In genomic region chr8:84739401-84739742, GRCm38 (mm10) we compare ENCODE assay signal across 8 mouse cellular contexts. TPM values are rescaled to one million over a fixed set of nuclear protein-coding genes. Genes with fewer than 3 reads are reported as not detected.
DNase-seq lines count a peak whose midpoint lies in the region; ATAC-seq lines count a peak whose summit lies in the region.
"Had no signal": no experiment of that assay in that cellular context is flagged by ENCODE, and none has a peak within 500 bp of the region (broad histone marks: within the 10 kb centered on the region; RNA-seq: fewer than 3 reads in every experiment).

No protein-coding gene starts in this region.

- DNase-seq in embryonic facial prominence, embryonic 10.5 days (ENCODE audit: low spot score): no peak
- DNase-seq in adrenal gland, postnatal 36 days: no peak
- DNase-seq: embryo, embryonic 11 days had no signal

- H3K4me1 ChIP-seq in intestine, embryonic 16.5 days (ENCODE audit: control insufficient read depth, insufficient read depth, low read length): peaks cover 59% of the 10 kb centered on the region
- H3K4me1 ChIP-seq in intestine, embryonic 15.5 days (replicated peaks): peaks cover 60% of the 10 kb centered on the region
- H3K4me1 ChIP-seq in embryonic facial prominence, embryonic 10.5 days: peaks cover 87% of the 10 kb centered on the region
- peaks cover 82% of the 10 kb centered on the region for H3K4me1 ChIP-seq in forebrain, embryonic 12.5 days
- peaks cover 98% of the 10 kb centered on the region for H3K4me1 ChIP-seq in limb, embryonic 13.5 days
- peaks cover 74% of the 10 kb centered on the region for H3K4me1 ChIP-seq in liver, embryonic 12.5 days

- no peaks in the 10 kb centered on the region for H3K36me3 ChIP-seq in intestine, embryonic 16.5 days (ENCODE audit: control insufficient read depth, insufficient read depth, low read length)
- H3K36me3 ChIP-seq in intestine, embryonic 15.5 days: no peaks in the 10 kb centered on the region
- H3K36me3 ChIP-seq in embryonic facial prominence, embryonic 10.5 days (replicated peaks): no peaks in the 10 kb centered on the region
- no peaks in the 10 kb centered on the region for H3K36me3 ChIP-seq in forebrain, embryonic 12.5 days (replicated peaks)
- H3K36me3 ChIP-seq in limb, embryonic 13.5 days: peaks cover 8% of the 10 kb centered on the region
- H3K36me3 ChIP-seq in liver, embryonic 12.5 days: no peaks in the 10 kb centered on the region

- H3K9me3 ChIP-seq in intestine, embryonic 16.5 days (ENCODE audit: control insufficient read depth, low read length): no peaks in the 10 kb centered on the region
- no peaks in the 10 kb centered on the region for H3K9me3 ChIP-seq in intestine, embryonic 15.5 days
- H3K9me3 ChIP-seq in embryonic facial prominence, embryonic 10.5 days: no peaks in the 10 kb centered on the region
- H3K9me3 ChIP-seq in forebrain, embryonic 12.5 days: no peaks in the 10 kb centered on the region
- no peaks in the 10 kb centered on the region for H3K9me3 ChIP-seq in limb, embryonic 13.5 days
- no peaks in the 10 kb centered on the region for H3K9me3 ChIP-seq in liver, embryonic 12.5 days (replicated peaks)

- 0 out of 2 replicates have a peak overlapping the region, but pooled peaks have one; percentile 38 for H3K9ac ChIP-seq in intestine, embryonic 16.5 days (ENCODE audit: low read depth, low read length)
- H3K9ac ChIP-seq in intestine, embryonic 15.5 days: no peak overlapping the region
- H3K9ac ChIP-seq in forebrain, embryonic 12.5 days: peak overlapping the region; percentile 26; the same call in 1 of the 2 replicates
- peak overlapping the region; percentile 58 for H3K9ac ChIP-seq in limb, embryonic 13.5 days
- H3K9ac ChIP-seq in liver, embryonic 12.5 days: no peak overlapping the region

- WGBS in intestine, embryonic 16.5 days: 21% methylated on average over 1 of the region's 1 CpGs
- 13% methylated on average over 1 of the region's 1 CpGs for WGBS in intestine, embryonic 15.5 days
- 0% methylated on average over 1 of the region's 1 CpGs for WGBS in embryonic facial prominence, embryonic 10.5 days
- 5% methylated on average over 1 of the region's 1 CpGs for WGBS in forebrain, embryonic 12.5 days
- 0% methylated on average over 1 of the region's 1 CpGs for WGBS in limb, embryonic 13.5 days
- WGBS in liver, embryonic 12.5 days (ENCODE audit: insufficient replicate concordance): 35% methylated on average over 1 of the region's 1 CpGs

- no peak overlapping the region for H3K4me3 ChIP-seq in intestine, embryonic 16.5 days (ENCODE audit: low read length)
- H3K4me3 ChIP-seq in intestine, embryonic 15.5 days (replicated peaks): no peak overlapping the region
- no peak overlapping the region for H3K4me3 ChIP-seq in embryonic facial prominence, embryonic 10.5 days
- no peak overlapping the region for H3K4me3 ChIP-seq in forebrain, embryonic 12.5 days (replicated peaks)
- no peak overlapping the region for H3K4me3 ChIP-seq in limb, embryonic 13.5 days
- no peak overlapping the region for H3K4me3 ChIP-seq in liver, embryonic 12.5 days

- no peak for ATAC-seq in intestine, embryonic 16.5 days
- no peak for ATAC-seq in intestine, embryonic 15.5 days
- ATAC-seq in forebrain, embryonic 12.5 days (ENCODE audit: low FRiP score): no peak
- ATAC-seq in limb, embryonic 13.5 days (ENCODE audit: low FRiP score, low read depth): no peak
- ATAC-seq in liver, embryonic 12.5 days: no peak

- H3K27ac ChIP-seq in intestine, embryonic 16.5 days (ENCODE audit: low read length): no peak overlapping the region
- H3K27ac ChIP-seq in intestine, embryonic 15.5 days: no peak overlapping the region
- peak overlapping the region; percentile 76 for H3K27ac ChIP-seq in embryonic facial prominence, embryonic 10.5 days (replicated peaks)
- H3K27ac ChIP-seq in forebrain, embryonic 12.5 days: peak overlapping the region; percentile 65; the same call in 1 of the 2 replicates
- H3K27ac ChIP-seq in limb, embryonic 13.5 days: peak overlapping the region; percentile 100
- H3K27ac ChIP-seq in liver, embryonic 12.5 days: no peak overlapping the region

- H3K4me2 ChIP-seq in intestine, embryonic 16.5 days (ENCODE audit: low read depth, low read length): no peak overlapping the region
- H3K4me2 ChIP-seq in intestine, embryonic 15.5 days (replicated peaks): no peak overlapping the region
- no peak overlapping the region for H3K4me2 ChIP-seq in forebrain, embryonic 12.5 days
- H3K4me2 ChIP-seq in limb, embryonic 13.5 days (replicated peaks): no peak overlapping the region; the same call in 1 of the 2 replicates
- no peak overlapping the region for H3K4me2 ChIP-seq in liver, embryonic 12.5 days

- peaks cover 10% of the 10 kb centered on the region; the same call in 1 of the 2 replicates for H3K27me3 ChIP-seq in intestine, embryonic 16.5 days (replicated peaks; ENCODE audit: control insufficient read depth, insufficient read depth, low read length)
- peaks cover 19% of the 10 kb centered on the region for H3K27me3 ChIP-seq in intestine, embryonic 15.5 days (replicated peaks)
- peaks cover 100% of the 10 kb centered on the region for H3K27me3 ChIP-seq in embryonic facial prominence, embryonic 10.5 days (replicated peaks; ENCODE audit: low read depth, poor library complexity, severe bottlenecking)
- peaks cover 97% of the 10 kb centered on the region for H3K27me3 ChIP-seq in forebrain, embryonic 12.5 days
- 0 out of 2 replicates have a peak, but pooled peaks cover 9% of the 10 kb centered on the region for H3K27me3 ChIP-seq in limb, embryonic 13.5 days
- H3K27me3 ChIP-seq in liver, embryonic 12.5 days (replicated peaks): peaks cover 91% of the 10 kb centered on the region

RNA-seq across cellular contexts. Expression of gene G430095P16Rik, which starts 16.6 kb away (rescaled TPM):
- 2.0 and 2.6 TPM in 2 replicates for polyA plus RNA-seq in intestine, embryonic 16.5 days (2015; fragmentation: Nextera tagmentation; extraction: Ambion mirVana)
- polyA plus RNA-seq in intestine, embryonic 15.5 days (2015; fragmentation: Nextera tagmentation; extraction: Ambion mirVana): 3.1 and 3.7 TPM in 2 replicates
- polyA plus RNA-seq in embryonic facial prominence, embryonic 10.5 days (2016; fragmentation: Nextera tagmentation; extraction: Ambion mirVana): 1.6 and 3.6 TPM in 2 replicates
- 2.2 and 3.5 TPM in 2 replicates for polyA plus RNA-seq in forebrain, embryonic 12.5 days (2016; fragmentation: Nextera tagmentation; extraction: Ambion mirVana)
- 7.1 and 9.8 TPM in 2 replicates for polyA plus RNA-seq in limb, embryonic 13.5 days (2015; fragmentation: Nextera tagmentation; extraction: Ambion mirVana)
- polyA plus RNA-seq in liver, embryonic 12.5 days (2016; fragmentation: Nextera tagmentation; extraction: Ambion mirVana): 11.0 and 12.0 TPM in 2 replicates
- under 1 TPM in 1 of 2 experiments, not detected in 1; 0.46 TPM for total RNA-seq in adrenal gland, postnatal 36 days (2021)

RNA-seq across cellular contexts. Expression of gene Lyl1, which starts 38.1 kb away (rescaled TPM):
- 4.9 and 5.0 TPM in 2 replicates for polyA plus RNA-seq in intestine, embryonic 16.5 days (2015; fragmentation: Nextera tagmentation; extraction: Ambion mirVana)
- polyA plus RNA-seq in intestine, embryonic 15.5 days (2015; fragmentation: Nextera tagmentation; extraction: Ambion mirVana): 5.1 and 5.5 TPM in 2 replicates
- polyA plus RNA-seq in embryonic facial prominence, embryonic 10.5 days (2016; fragmentation: Nextera tagmentation; extraction: Ambion mirVana): 4.3 and 5.5 TPM in 2 replicates
- 3.1 and 3.9 TPM in 2 replicates for polyA plus RNA-seq in forebrain, embryonic 12.5 days (2016; fragmentation: Nextera tagmentation; extraction: Ambion mirVana)
- 4.1 and 4.9 TPM in 2 replicates for polyA plus RNA-seq in limb, embryonic 13.5 days (2015; fragmentation: Nextera tagmentation; extraction: Ambion mirVana)
- 82.3 and 83.1 TPM in 2 replicates for polyA plus RNA-seq in liver, embryonic 12.5 days (2016; fragmentation: Nextera tagmentation; extraction: Ambion mirVana)
- 1 to 10 TPM; 2.5 to 2.9 TPM for total RNA-seq in adrenal gland, postnatal 36 days (2021)

RNA-seq across cellular contexts. Expression of gene Nacc1, which starts 51.7 kb away (rescaled TPM):
- polyA plus RNA-seq in intestine, embryonic 16.5 days (2015; fragmentation: Nextera tagmentation; extraction: Ambion mirVana): 11.0 and 14.8 TPM in 2 replicates
- polyA plus RNA-seq in intestine, embryonic 15.5 days (2015; fragmentation: Nextera tagmentation; extraction: Ambion mirVana): 14.8 and 17.0 TPM in 2 replicates
- 30.4 and 30.8 TPM in 2 replicates for polyA plus RNA-seq in embryonic facial prominence, embryonic 10.5 days (2016; fragmentation: Nextera tagmentation; extraction: Ambion mirVana)
- 22.8 and 26.6 TPM in 2 replicates for polyA plus RNA-seq in forebrain, embryonic 12.5 days (2016; fragmentation: Nextera tagmentation; extraction: Ambion mirVana)
- 15.0 and 15.2 TPM in 2 replicates for polyA plus RNA-seq in limb, embryonic 13.5 days (2015; fragmentation: Nextera tagmentation; extraction: Ambion mirVana)
- polyA plus RNA-seq in liver, embryonic 12.5 days (2016; fragmentation: Nextera tagmentation; extraction: Ambion mirVana): 12.5 and 12.9 TPM in 2 replicates
- total RNA-seq in adrenal gland, postnatal 36 days (2021): 10 to 100 TPM; 73.9 to 80.0 TPM

RNA-seq across cellular contexts. Expression of gene Trmt1, which starts 53.3 kb away (rescaled TPM):
- polyA plus RNA-seq in intestine, embryonic 16.5 days (2015; fragmentation: Nextera tagmentation; extraction: Ambion mirVana): 60.0 and 67.1 TPM in 2 replicates
- 59.9 and 68.3 TPM in 2 replicates for polyA plus RNA-seq in intestine, embryonic 15.5 days (2015; fragmentation: Nextera tagmentation; extraction: Ambion mirVana)
- 69.1 and 71.2 TPM in 2 replicates for polyA plus RNA-seq in embryonic facial prominence, embryonic 10.5 days (2016; fragmentation: Nextera tagmentation; extraction: Ambion mirVana)
- polyA plus RNA-seq in forebrain, embryonic 12.5 days (2016; fragmentation: Nextera tagmentation; extraction: Ambion mirVana): 55.4 and 59.6 TPM in 2 replicates
- polyA plus RNA-seq in limb, embryonic 13.5 days (2015; fragmentation: Nextera tagmentation; extraction: Ambion mirVana): 70.8 and 72.7 TPM in 2 replicates
- polyA plus RNA-seq in liver, embryonic 12.5 days (2016; fragmentation: Nextera tagmentation; extraction: Ambion mirVana): 57.3 and 62.0 TPM in 2 replicates
- total RNA-seq in adrenal gland, postnatal 36 days (2021): 10 to 100 TPM; 63.8 to 83.7 TPM

Comparison
In these comparisons a context has a peak if more than half of its experiments do, and no peak if none do; other contexts are left out.
1. H3K9ac ChIP-seq: peak in intestine, embryonic 16.5 days (single experiment), forebrain, embryonic 12.5 days (single experiment) and limb, embryonic 13.5 days (single experiment); none in intestine, embryonic 15.5 days (single experiment) and liver, embryonic 12.5 days (single experiment).
2. H3K27ac ChIP-seq: peak in embryonic facial prominence, embryonic 10.5 days (single experiment), forebrain, embryonic 12.5 days (single experiment) and limb, embryonic 13.5 days (single experiment); none in intestine, embryonic 16.5 days (single experiment), intestine, embryonic 15.5 days (single experiment) and liver, embryonic 12.5 days (single experiment).
3. RNA of gene Lyl1, which starts 38.1 kb away (polyA plus RNA-seq): 82.3 to 83.1 TPM in liver, embryonic 12.5 days; 5.1 to 5.5 TPM in intestine, embryonic 15.5 days, 4.9 to 5.0 TPM in intestine, embryonic 16.5 days, 4.3 to 5.5 TPM in embryonic facial prominence, embryonic 10.5 days, 4.1 to 4.9 TPM in limb, embryonic 13.5 days and 3.1 to 3.9 TPM in forebrain, embryonic 12.5 days; every median in the first group is over 10 times any median in the second.